Mouse (Mus musculus) G1E (cell line): ENCODE measurements at regions not wholly inside any gene's neighbourhood (a gene's known extent, or its start where the extent isn't known, plus 50 kb on each side); places are given as distances from the start of the nearest gene placed in this dataset.

Source experiments
- CTCF ChIP-seq: IDR thresholded peaks from 2 replicates; pipeline ENCODE4 v1.5.1; 2012; ENCODE audit warnings: low read depth, low read length, inconsistent platforms, mixed read lengths
- GATA1 ChIP-seq: IDR thresholded peaks from 2 replicates; pipeline ENCODE4 v1.6.1; 2012; ENCODE audit warnings: borderline replicate concordance, low read length, inconsistent platforms, mixed read lengths
- TAL1 ChIP-seq: conservative IDR thresholded peaks from 2 replicates; pipeline ENCODE4 v1.6.1; 2012; ENCODE audit warnings: low read depth, low read length, inconsistent platforms, mixed read lengths

DNA sequence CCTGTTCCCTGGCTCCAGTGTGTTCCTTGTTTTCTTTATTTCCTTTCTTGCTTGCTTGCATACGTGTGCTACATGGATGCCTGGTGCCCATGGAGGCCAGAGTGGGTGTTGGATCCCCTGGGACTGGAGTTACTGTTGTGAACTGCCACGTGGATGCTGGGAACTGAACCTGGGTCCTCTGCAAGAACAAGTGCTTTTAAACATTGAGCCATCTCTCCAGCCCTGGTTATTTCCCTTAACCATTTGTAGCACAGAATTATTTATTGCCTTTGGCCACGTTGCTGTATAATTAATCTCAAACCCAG lies 57.0 kb upstream of the Ugp2 start:
- TF ChIP-seq CTCF, result no peak
- TF ChIP-seq TAL1, result no peak
- TF ChIP-seq GATA1, result no peak
